Mouse (Mus musculus) ES-E14 (cell line): ENCODE measurements at regions not wholly inside any gene's neighbourhood (a gene's known extent, or its start where the extent isn't known, plus 50 kb on each side); places are given as distances from the start of the nearest gene placed in this dataset.

Experiments used
- CHD2 ChIP-seq: IDR thresholded peaks from 2 replicates; pipeline ENCODE4 v1.6.1; 2014; ENCODE audit warnings: mild to moderate bottlenecking, low read depth, low read length, inconsistent platforms
- MAFK ChIP-seq: IDR thresholded peaks from 2 replicates; pipeline ENCODE4 v1.6.1; 2014; ENCODE audit warnings: mild to moderate bottlenecking, low read depth, low read length, inconsistent platforms; ENCODE audit not compliant: insufficient read depth
- ZC3H11A ChIP-seq: IDR thresholded peaks from 2 replicates; pipeline ENCODE4 v1.6.1; 2012; ENCODE audit warnings: low read depth, mild to moderate bottlenecking, inconsistent platforms, low read length, borderline replicate concordance
- ZNF384 ChIP-seq: IDR thresholded peaks from 2 replicates; pipeline ENCODE4 v1.6.1; 2012; ENCODE audit warnings: low read depth, low read length, inconsistent platforms

DNA sequence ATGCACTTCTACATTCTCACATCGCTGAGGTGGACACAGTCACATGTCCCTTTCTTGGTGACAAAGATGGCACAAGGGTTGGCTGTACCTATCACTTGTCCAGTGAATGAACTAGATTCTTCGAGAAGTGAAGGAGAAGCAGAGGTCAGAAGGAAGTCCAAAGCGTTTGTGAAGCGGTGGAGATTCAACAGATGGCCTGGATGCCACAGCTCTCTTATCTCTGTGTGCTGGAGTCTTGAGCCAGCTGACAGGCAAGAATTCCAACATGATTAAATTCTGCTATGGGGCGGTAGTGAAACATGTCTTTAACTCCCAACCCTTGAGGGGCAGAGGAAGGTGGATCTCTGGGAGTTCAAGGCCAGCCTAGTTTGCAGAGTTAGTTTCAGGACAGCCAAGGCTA is 55.5 kb upstream of the Actr3 start:
- TF ChIP-seq ZNF384 (no peak), MAFK (no peak), CHD2 (no peak), ZC3H11A (no peak)
